Mouse (Mus musculus): ENCODE measurements around the gene Arid1b. TPM values are rescaled to one million over a fixed set of nuclear protein-coding genes. Genes with fewer than 3 reads are reported as not detected.

Arid1b gene
- polyA plus RNA-seq, 1 experiment from 2014 or later, result 22.6 TPM

DNA sequence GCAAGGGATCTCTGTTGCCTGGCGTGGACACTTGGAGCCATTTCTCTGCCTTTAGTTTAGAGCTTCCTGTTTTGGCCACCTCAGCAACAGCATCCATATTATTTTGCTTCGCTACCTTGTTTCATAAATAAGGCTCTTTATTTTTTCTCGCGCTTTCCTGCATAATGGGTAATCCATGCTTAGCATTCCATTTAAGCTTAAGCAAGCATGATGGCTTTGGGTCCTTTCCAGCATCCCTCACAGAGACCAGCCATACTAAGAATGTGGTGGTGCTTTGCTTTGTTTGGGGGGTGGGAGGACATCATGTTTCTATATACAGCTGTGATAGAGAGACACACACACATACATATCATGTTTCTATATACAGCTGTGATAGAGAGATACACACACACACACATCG, 318.2 kb downstream of the Arid1b start:
- H3K36me3 ChIP-seq (ENCODE audit: control insufficient read depth, insufficient read depth, low read length), result peaks cover 19% of the 10 kb centered on the region
- ATAC-seq (ENCODE audit: insufficient number of reproducible peaks, insufficient read depth, low FRiP score, low read depth), result no peak
- H3K9me3 ChIP-seq (ENCODE audit: control insufficient read depth, low read depth, low read length), result no peaks in the 10 kb centered on the region
- H3K27ac ChIP-seq (ENCODE audit: low read length), result no peak overlapping the region
- H3K4me3 ChIP-seq (ENCODE audit: low read depth, low read length), result no peak overlapping the region
- WGBS, result 83% methylated on average over 5 of the region's 5 CpGs
- no peak overlapping the region for H3K9ac ChIP-seq (replicated peaks; ENCODE audit: low read depth, low read length)
- no peak overlapping the region for H3K4me2 ChIP-seq (replicated peaks; ENCODE audit: low read depth, low read length)
- 0 out of 2 replicates have a peak, but pooled peaks cover 11% of the 10 kb centered on the region for H3K4me1 ChIP-seq (ENCODE audit: control insufficient read depth, insufficient read depth, low read length)
- no peaks in the 10 kb centered on the region for H3K27me3 ChIP-seq (ENCODE audit: control insufficient read depth, insufficient read depth, low read length)

- 58% methylated on average over 7 of the region's 7 CpGs for WGBS
- Histone ChIP-seq H3K27ac (ENCODE audit: low read length) (no peak overlapping the region), H3K27me3 (ENCODE audit: control insufficient read depth, insufficient read depth, low read length) (no peaks in the 10 kb centered on the region), H3K9ac (replicated peaks; ENCODE audit: low read depth, low read length) (no peak overlapping the region), H3K4me3 (ENCODE audit: low read depth, low read length) (no peak overlapping the region), H3K4me2 (replicated peaks; ENCODE audit: low read depth, low read length) (no peak overlapping the region), H3K36me3 (ENCODE audit: control insufficient read depth, insufficient read depth, low read length) (peaks cover 26% of the 10 kb centered on the region), H3K4me1 (ENCODE audit: control insufficient read depth, insufficient read depth, low read length) (0 out of 2 replicates have a peak, but pooled peaks cover 11% of the 10 kb centered on the region), H3K9me3 (ENCODE audit: control insufficient read depth, low read depth, low read length) (no peaks in the 10 kb centered on the region)
- ATAC-seq (ENCODE audit: insufficient number of reproducible peaks, insufficient read depth, low FRiP score, low read depth), result no peak
Measured at GRCm38 (mm10) chr17:5314735-5315134, 320.6 kb downstream of the Arid1b start.

- Histone ChIP-seq H3K27ac (ENCODE audit: low read length) (no peak overlapping the region), H3K4me3 (ENCODE audit: low read depth, low read length) (no peak overlapping the region), H3K9ac (replicated peaks; ENCODE audit: low read depth, low read length) (no peak overlapping the region), H3K36me3 (ENCODE audit: control insufficient read depth, insufficient read depth, low read length) (peaks cover 32% of the 10 kb centered on the region), H3K4me2 (replicated peaks; ENCODE audit: low read depth, low read length) (no peak overlapping the region), H3K4me1 (ENCODE audit: control insufficient read depth, insufficient read depth, low read length) (no peaks in the 10 kb centered on the region), H3K9me3 (ENCODE audit: control insufficient read depth, low read depth, low read length) (no peaks in the 10 kb centered on the region), H3K27me3 (ENCODE audit: control insufficient read depth, insufficient read depth, low read length) (no peaks in the 10 kb centered on the region)
- ATAC-seq (ENCODE audit: insufficient number of reproducible peaks, insufficient read depth, low FRiP score, low read depth), result no peak
- 86% methylated on average over 7 of the region's 7 CpGs for WGBS
Measured at GRCm38 (mm10) chr17:5316489-5316888, 322.4 kb downstream of the Arid1b start.

GRCm38 (mm10) chr17:5321589-5322225, 327.6 kb downstream of the Arid1b start:
- Histone ChIP-seq H3K9me3 (ENCODE audit: control insufficient read depth, low read depth, low read length) (no peaks in the 10 kb centered on the region), H3K4me2 (replicated peaks; ENCODE audit: low read depth, low read length) (no peak overlapping the region), H3K4me1 (ENCODE audit: control insufficient read depth, insufficient read depth, low read length) (peaks cover 35% of the 10 kb centered on the region), H3K27me3 (ENCODE audit: control insufficient read depth, insufficient read depth, low read length) (no peaks in the 10 kb centered on the region), H3K9ac (replicated peaks; ENCODE audit: low read depth, low read length) (no peak overlapping the region), H3K36me3 (ENCODE audit: control insufficient read depth, insufficient read depth, low read length) (peaks cover 30% of the 10 kb centered on the region), H3K27ac (ENCODE audit: low read length) (no peak overlapping the region), H3K4me3 (ENCODE audit: low read depth, low read length) (no peak overlapping the region)
- ATAC-seq (ENCODE audit: insufficient number of reproducible peaks, insufficient read depth, low FRiP score, low read depth), result peak; percentile 43; the same call in 1 of the 2 replicates
- WGBS, result 63% methylated on average over 8 of the region's 8 CpGs

DNA sequence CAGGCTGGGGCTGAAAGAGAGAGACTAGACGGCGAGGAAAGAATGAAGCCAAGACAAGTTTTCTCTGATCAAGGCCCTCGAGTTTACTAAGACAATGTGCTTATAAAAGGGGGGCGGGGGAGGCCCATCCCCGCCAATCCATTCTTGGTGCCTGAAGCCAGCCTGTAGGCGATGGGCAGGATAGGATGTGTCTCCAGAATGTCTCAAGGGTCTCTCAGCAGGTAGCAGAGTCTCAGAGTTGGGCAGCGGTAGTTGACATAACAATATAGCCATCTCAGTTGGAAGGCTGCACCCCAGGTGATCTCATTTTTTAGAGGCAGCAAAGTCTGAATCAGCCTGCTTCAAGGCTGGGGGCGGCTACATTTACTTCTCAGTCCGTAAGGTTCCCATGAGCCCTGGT, 328.5 kb downstream of the Arid1b start:
- Histone ChIP-seq H3K4me3 (ENCODE audit: low read depth, low read length) (no peak overlapping the region), H3K4me1 (ENCODE audit: control insufficient read depth, insufficient read depth, low read length) (peaks cover 35% of the 10 kb centered on the region), H3K9me3 (ENCODE audit: control insufficient read depth, low read depth, low read length) (no peaks in the 10 kb centered on the region), H3K9ac (replicated peaks; ENCODE audit: low read depth, low read length) (no peak overlapping the region), H3K27ac (ENCODE audit: low read length) (peak overlapping the region; percentile 78; the same call in 1 of the 2 replicates), H3K27me3 (ENCODE audit: control insufficient read depth, insufficient read depth, low read length) (no peaks in the 10 kb centered on the region), H3K4me2 (replicated peaks; ENCODE audit: low read depth, low read length) (no peak overlapping the region), H3K36me3 (ENCODE audit: control insufficient read depth, insufficient read depth, low read length) (peaks cover 29% of the 10 kb centered on the region)
- 74% methylated on average over 9 of the region's 9 CpGs for WGBS
- no peak for ATAC-seq (ENCODE audit: insufficient number of reproducible peaks, insufficient read depth, low FRiP score, low read depth)

DNA sequence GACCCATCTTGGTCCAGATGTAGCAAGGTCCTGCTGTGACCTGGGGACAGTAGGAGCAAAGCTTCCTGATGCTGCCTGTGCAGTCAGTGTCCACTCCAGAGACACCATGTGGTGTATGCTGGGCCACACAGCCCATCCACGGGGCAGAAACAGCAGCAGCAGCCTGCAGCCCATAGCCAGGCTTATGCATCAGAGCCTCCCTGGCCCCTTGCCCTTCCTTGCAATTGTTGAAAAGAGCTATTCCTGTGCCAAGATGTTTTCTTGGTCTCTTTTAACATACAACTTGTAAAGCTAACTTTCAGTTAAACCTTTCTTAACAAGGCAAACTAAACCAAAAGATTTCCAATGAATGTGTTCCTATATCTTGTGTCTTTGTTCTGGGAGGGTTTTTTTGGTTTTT, 329.6 kb downstream of the Arid1b start:
- Histone ChIP-seq H3K27ac (ENCODE audit: low read length) (peak overlapping the region; percentile 78), H3K27me3 (ENCODE audit: control insufficient read depth, insufficient read depth, low read length) (no peaks in the 10 kb centered on the region), H3K4me1 (ENCODE audit: control insufficient read depth, insufficient read depth, low read length) (peaks cover 35% of the 10 kb centered on the region), H3K36me3 (ENCODE audit: control insufficient read depth, insufficient read depth, low read length) (peaks cover 35% of the 10 kb centered on the region), H3K4me2 (replicated peaks; ENCODE audit: low read depth, low read length) (no peak overlapping the region), H3K4me3 (ENCODE audit: low read depth, low read length) (no peak overlapping the region), H3K9ac (replicated peaks; ENCODE audit: low read depth, low read length) (no peak overlapping the region), H3K9me3 (ENCODE audit: control insufficient read depth, low read depth, low read length) (no peaks in the 10 kb centered on the region)
- no peak for ATAC-seq (ENCODE audit: insufficient number of reproducible peaks, insufficient read depth, low FRiP score, low read depth)
- WGBS, result 10% methylated on average over 1 of the region's 1 CpGs

- 9% methylated on average over 10 of the region's 10 CpGs for WGBS
- H3K4me2 ChIP-seq (replicated peaks; ENCODE audit: low read depth, low read length), result no peak overlapping the region
- H3K9me3 ChIP-seq (ENCODE audit: control insufficient read depth, low read depth, low read length), result no peaks in the 10 kb centered on the region
- H3K4me3 ChIP-seq (ENCODE audit: low read depth, low read length), result no peak overlapping the region
- H3K9ac ChIP-seq (replicated peaks; ENCODE audit: low read depth, low read length), result no peak overlapping the region
- peak overlapping the region; percentile 78 for H3K27ac ChIP-seq (ENCODE audit: low read length)
- ATAC-seq (ENCODE audit: insufficient number of reproducible peaks, insufficient read depth, low FRiP score, low read depth), result peak; percentile 86
- H3K4me1 ChIP-seq (ENCODE audit: control insufficient read depth, insufficient read depth, low read length), result peaks cover 35% of the 10 kb centered on the region
- peaks cover 34% of the 10 kb centered on the region for H3K36me3 ChIP-seq (ENCODE audit: control insufficient read depth, insufficient read depth, low read length)
- H3K27me3 ChIP-seq (ENCODE audit: control insufficient read depth, insufficient read depth, low read length), result no peaks in the 10 kb centered on the region
Measured at GRCm38 (mm10) chr17:5324236-5324876, 330.2 kb downstream of the Arid1b start.

- Histone ChIP-seq H3K36me3 (ENCODE audit: control insufficient read depth, insufficient read depth, low read length) (peaks cover 43% of the 10 kb centered on the region), H3K9ac (replicated peaks; ENCODE audit: low read depth, low read length) (no peak overlapping the region), H3K4me3 (ENCODE audit: low read depth, low read length) (no peak overlapping the region), H3K27me3 (ENCODE audit: control insufficient read depth, insufficient read depth, low read length) (no peaks in the 10 kb centered on the region), H3K27ac (ENCODE audit: low read length) (no peak overlapping the region; the same call in 1 of the 2 replicates), H3K4me1 (ENCODE audit: control insufficient read depth, insufficient read depth, low read length) (peaks cover 35% of the 10 kb centered on the region), H3K9me3 (ENCODE audit: control insufficient read depth, low read depth, low read length) (no peaks in the 10 kb centered on the region), H3K4me2 (replicated peaks; ENCODE audit: low read depth, low read length) (no peak overlapping the region)
- no peak for ATAC-seq (ENCODE audit: insufficient number of reproducible peaks, insufficient read depth, low FRiP score, low read depth)
- 70% methylated on average over 7 of the region's 7 CpGs for WGBS
Measured at GRCm38 (mm10) chr17:5326689-5327088, 332.6 kb downstream of the Arid1b start.

All from stomach, embryonic 14.5 days (tissue).